Mouse (Mus musculus) left cerebral cortex, adult 6 months (tissue): ENCODE measurements around the gene Zfp617. TPM values are rescaled to one million over a fixed set of nuclear protein-coding genes. Genes with fewer than 3 reads are reported as not detected.

Experiments
- long read RNA-seq, 2 experiments: library from polyadenylated mRNA; unstranded; transcript quantifications; one replicate each; pipeline ENCODE4 v2.0.0; 2019 to 2020
- polyA plus RNA-seq: library from polyadenylated mRNA; unstranded; fragments of <200 nt; fragmentation: Nextera tagmentation; gene quantifications from 2 replicates; pipeline ENCODE4 v1.2.3, GENCODE M21; 2021

Gene Zfp617
- polyA plus RNA-seq, result 17.1 and 18.1 TPM in 2 replicates
- long read RNA-seq, experiment 1, transcript Zfp617-201 (4 exons, 2,920 nt), result major isoform, 48 of 219 reads
- long read RNA-seq, experiment 1, partial matches to known transcripts, result 12 of 219 reads
- long read RNA-seq, experiment 1, other reads (novel, unspliced or antisense), result 158 of 219 reads
- long read RNA-seq, experiment 2, partial matches to known transcripts, result 0 of 28 reads
- long read RNA-seq, experiment 2, other reads (novel, unspliced or antisense), result 24 of 28 reads

GRCm38 (mm10) chr8:71908309-71909261 is at the start of gene Zfp617, which contains the start of gene Zfp882:
Zfp617 (plus strand) TSS chr8:71908635.
Zfp882 (plus strand) TSS chr8:71908608.

GRCm38 (mm10) chr8:71881618-71882274 is 26.7 kb upstream of the Zfp617 start, which contains the start of gene Zfp709:
Zfp709 (plus strand) TSS chr8:71882019.

DNA sequence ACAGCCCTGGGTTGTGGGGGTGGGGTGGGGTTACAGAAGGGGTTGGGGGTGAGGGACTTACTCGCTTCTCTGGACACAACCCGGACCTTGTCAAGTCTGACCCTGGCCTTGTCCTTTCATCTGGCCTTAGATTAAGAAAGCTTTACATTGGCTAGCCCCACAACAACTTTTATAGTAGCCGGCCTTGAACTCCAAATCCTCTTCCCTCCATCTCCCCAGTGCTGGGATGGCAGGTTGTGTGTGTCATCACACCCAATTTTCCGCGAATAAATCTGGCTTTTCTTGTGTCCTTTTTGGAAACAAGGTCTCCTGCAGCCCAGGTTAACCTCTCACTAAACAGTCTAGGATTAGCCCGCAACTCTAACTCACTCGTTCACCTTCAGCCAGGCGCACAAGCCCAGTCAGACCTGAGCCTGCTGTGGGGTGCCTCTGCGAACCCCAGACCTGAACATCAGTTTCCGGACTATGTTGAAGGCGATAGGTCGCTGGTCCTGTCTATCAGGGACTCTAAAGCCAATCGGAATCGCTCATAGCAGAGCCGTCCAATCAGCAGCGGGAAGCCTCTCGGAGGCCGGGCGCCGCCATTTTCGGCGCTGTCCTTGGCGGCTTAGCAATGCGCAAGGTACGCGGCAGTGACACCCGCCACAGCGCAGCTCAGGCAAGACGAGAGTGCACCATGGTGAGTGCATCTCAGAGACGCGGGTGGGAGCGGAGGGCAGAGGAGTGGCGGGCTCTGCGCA is 42.2 kb downstream of the Zfp617 start, which contains the start of gene Zfp961:
Gene Zfp961 (plus strand): TSS at position 557 of the 740 bp plus-strand sequence.

Other genes starting within 250 kb of the Zfp617 start
- gene Unc13a, start 236.9 kb upstream of the Zfp617 start, polyA plus RNA-seq, result 15.5 and 16.7 TPM in 2 replicates
- 1.5 and 1.7 TPM in 2 replicates for gene Jak3, start 232.3 kb upstream of the Zfp617 start, polyA plus RNA-seq
- gene Insl3, start 219.4 kb upstream of the Zfp617 start, polyA plus RNA-seq, result 0.67 TPM in 1 of 2 replicates, not detected in the other
- 0.43 and 0.51 TPM in 2 replicates for gene B3gnt3, start 206.8 kb upstream of the Zfp617 start, polyA plus RNA-seq
- 27.1 and 46.0 TPM in 2 replicates for gene Fcho1, start 182.9 kb upstream of the Zfp617 start, polyA plus RNA-seq
- 3.0 and 3.2 TPM in 2 replicates for gene Zfp709, start 26.6 kb upstream of the Zfp617 start, polyA plus RNA-seq
- gene Zfp882, start within 50 bp of the Zfp617 start, polyA plus RNA-seq, result 2.4 and 2.5 TPM in 2 replicates
- gene Zfp961, start 42.4 kb downstream of the Zfp617 start, polyA plus RNA-seq, result 11.0 and 11.6 TPM in 2 replicates
- 0.08 TPM in 1 of 2 replicates, not detected in the other for gene Cyp4f18, start 101.0 kb downstream of the Zfp617 start, polyA plus RNA-seq
- gene Olfr372, start 132.6 kb downstream of the Zfp617 start, polyA plus RNA-seq, result not detected in 2 replicates
- not detected in 2 replicates for gene Olfr373, start 174.5 kb downstream of the Zfp617 start, polyA plus RNA-seq
- gene Olfr374, start 198.4 kb downstream of the Zfp617 start, polyA plus RNA-seq, result not detected in 2 replicates
- gene Tpm4, start 226.3 kb downstream of the Zfp617 start, polyA plus RNA-seq, result 25.2 and 27.4 TPM in 2 replicates